28 mouse cellular contexts compared by ENCODE assay signal in the genomic region with DNA sequence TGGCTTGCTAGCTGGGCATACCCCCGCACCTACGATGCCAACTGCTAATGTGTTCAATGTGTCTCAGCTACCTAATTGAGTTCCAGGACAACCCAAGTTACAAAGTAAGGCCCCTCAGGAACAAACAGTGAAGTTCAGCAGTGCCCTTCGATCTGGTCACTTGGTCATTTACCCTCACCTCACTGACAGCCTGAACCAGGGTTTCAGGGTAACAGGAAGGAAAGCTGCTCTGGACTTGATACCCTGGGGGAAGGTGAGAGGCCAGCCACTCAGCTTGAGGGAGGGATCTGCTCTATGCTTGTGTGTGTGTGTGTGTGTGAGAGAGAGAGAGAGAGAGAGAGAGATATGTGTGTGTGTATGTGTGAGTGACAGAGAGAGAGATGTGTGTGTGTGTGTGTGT. TPM values are rescaled to one million over a fixed set of nuclear protein-coding genes. Genes with fewer than 3 reads are reported as not detected.
DNase-seq lines count a peak whose midpoint lies in the region; ATAC-seq and TF ChIP-seq lines count a peak whose summit lies in the region.
"Had no signal": no experiment of that assay in that cellular context is flagged by ENCODE, and none has a peak within 500 bp of the region (broad histone marks: within the 10 kb centered on the region; RNA-seq: fewer than 3 reads in every experiment).

No protein-coding gene starts in this region.

- no peak for TF ChIP-seq CTCF in layer of hippocampus, adult 2 months (conservative IDR thresholded peaks at IDR 0.05)

- no peaks in the 10 kb centered on the region for H3K36me3 ChIP-seq in heart, embryonic 11.5 days (ENCODE audit: control insufficient read depth, insufficient read depth, low read length)
- H3K36me3 ChIP-seq: kidney, embryonic 15.5 days; lung, embryonic 15.5 days; midbrain, embryonic 12.5 days; neural tube, embryonic 12.5 days had no signal

- no peak overlapping the region for H3K4me2 ChIP-seq in heart, embryonic 11.5 days
- H3K4me2 ChIP-seq: forebrain, embryonic 13.5 days; kidney, embryonic 15.5 days; midbrain, embryonic 12.5 days had no signal

- H3K9me3 ChIP-seq in heart, embryonic 11.5 days (replicated peaks; ENCODE audit: control insufficient read depth, low read length) = no peaks in the 10 kb centered on the region
- H3K9me3 ChIP-seq: forebrain, embryonic 13.5 days; kidney, embryonic 15.5 days; lung, embryonic 15.5 days; midbrain, embryonic 12.5 days; neural tube, embryonic 12.5 days had no signal

- H3K4me1 ChIP-seq in heart, embryonic 11.5 days (ENCODE audit: control insufficient read depth, insufficient read depth, low read length) = peaks cover 84% of the 10 kb centered on the region
- H3K4me1 ChIP-seq in brown adipose tissue, adult 24 weeks (ENCODE audit: control insufficient read depth, insufficient read depth, insufficient read length, low read length) = peaks cover 71% of the 10 kb centered on the region

- WGBS in heart, embryonic 11.5 days (ENCODE audit: insufficient replicate concordance) = 58% methylated on average over 3 of the region's 3 CpGs

- no peaks in the 10 kb centered on the region for H3K27me3 ChIP-seq in heart, embryonic 11.5 days (ENCODE audit: control insufficient read depth, insufficient read depth, low read length)
- H3K27me3 ChIP-seq: kidney, embryonic 15.5 days; lung, embryonic 15.5 days; neural tube, embryonic 12.5 days had no signal

- no peak for ATAC-seq in heart, embryonic 11.5 days (replicated peaks; ENCODE audit: insufficient number of reproducible peaks, low FRiP score, low TSS enrichment)
- ATAC-seq: forebrain, embryonic 13.5 days; intestine, postnatal 0 days had no signal

- no peak overlapping the region for H3K27ac ChIP-seq in heart, embryonic 11.5 days (ENCODE audit: low read depth, low read length)
- peak overlapping the region; percentile 100; the same call in 1 of the 2 replicates for H3K27ac ChIP-seq in layer of hippocampus, adult 2 months
- H3K27ac ChIP-seq in brown adipose tissue, adult 24 weeks (replicated peaks; ENCODE audit: low read depth, low read length) = peak overlapping the region; percentile 15; the same call in 1 of the 2 replicates
- H3K27ac ChIP-seq: forebrain, embryonic 13.5 days; hindbrain, embryonic 14.5 days; kidney, embryonic 15.5 days; liver, embryonic 14.5 days; lung, embryonic 15.5 days; midbrain, embryonic 12.5 days; neural tube, embryonic 12.5 days had no signal

- 0 out of 2 replicates have a peak overlapping the region, but pooled peaks have one; percentile 34 for H3K9ac ChIP-seq in heart, embryonic 11.5 days (ENCODE audit: low read depth, low read length)
- H3K9ac ChIP-seq: hindbrain, embryonic 14.5 days; kidney, embryonic 15.5 days; liver, embryonic 14.5 days; lung, embryonic 15.5 days; midbrain, embryonic 12.5 days; neural tube, embryonic 12.5 days had no signal

- no peak for DNase-seq in heart, adult 11 months
- DNase-seq in layer of hippocampus, adult 2 months (ENCODE audit: low spot score in 2 of 2) = no peak
- no peak for DNase-seq in layer of hippocampus, adult 8-10 months (ENCODE audit: low spot score in 2 of 2)
- peak; percentile 39 for DNase-seq in 416B (ENCODE audit: low read depth)
- no peak for DNase-seq in right cerebral cortex, postnatal 10 days (ENCODE audit: low spot score in 2 of 2)
- DNase-seq: adrenal gland, postnatal 25 days; B cell, adult 2 months; cerebellum, adult 2 months; cerebellum, postnatal 14 days; gastrocnemius, postnatal 14 days; heart, adult 18-20 months; heart, postnatal 14 days; layer of hippocampus, adult 9-11 months; right cerebral cortex, adult 18-20 months; right cerebral cortex, postnatal 4 days; thymus, postnatal 4 days had no signal

- no peak overlapping the region for H3K4me3 ChIP-seq in heart, embryonic 11.5 days (ENCODE audit: low read depth, low read length)
- no peak overlapping the region for H3K4me3 ChIP-seq in layer of hippocampus, adult 2 months
- H3K4me3 ChIP-seq in brown adipose tissue, adult 24 weeks (ENCODE audit: insufficient read depth, low read depth, low read length) = no peak overlapping the region
- H3K4me3 ChIP-seq: erythroblast, embryonic 14.5 days; forebrain, embryonic 13.5 days; kidney, embryonic 15.5 days; lung, embryonic 15.5 days; midbrain, embryonic 12.5 days; myocyte; neural tube, embryonic 12.5 days had no signal

RNA-seq across cellular contexts. Expression of a gene that starts 11.2 kb away (rescaled TPM):
- 7.4 and 8.2 TPM in 2 replicates for polyA plus RNA-seq in heart, embryonic 11.5 days (2014; fragmentation: Nextera tagmentation; extraction: Ambion mirVana)
- 100 to 1,000 TPM; 114 to 119 TPM for total RNA-seq in layer of hippocampus, adult 2 months (2021)
- 100 to 1,000 TPM in 3 of 4 experiments, 10 to 100 TPM in 1; 88.8 to 107 (median 100) TPM for total RNA-seq in layer of hippocampus, adult 8-10 months (2022)
- polyA plus RNA-seq in brown adipose tissue, adult 24 weeks (2012; ENCODE audit: insufficient read depth, insufficient read length, missing spikeins) = 11.1 and 13.9 TPM in 2 replicates
